Mouse (Mus musculus): ENCODE results near the gene Egfr.

The Egfr gene

DNA sequence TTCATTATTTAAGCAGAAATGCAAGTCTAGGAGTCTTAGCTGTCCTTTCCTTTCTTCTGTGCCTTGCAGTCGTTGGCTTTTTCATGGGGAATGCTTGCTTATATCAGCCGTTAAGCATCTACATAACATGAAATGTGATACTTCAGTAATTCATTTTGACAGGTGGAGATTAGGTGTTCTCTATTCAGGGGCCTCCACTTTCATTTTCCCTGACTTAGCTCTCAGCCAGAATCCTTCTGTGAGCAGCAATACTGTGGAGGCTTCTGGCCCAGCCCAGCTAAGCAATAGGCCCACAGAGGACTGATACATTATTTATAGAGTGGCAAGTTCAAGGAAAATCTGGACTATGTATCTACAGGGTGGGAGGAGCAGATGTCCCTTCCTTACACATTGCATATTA is 25.0 kb downstream of the Egfr start:
- DNase-seq (ENCODE audit: low spot score in 2 of 2), result no peak

DNA sequence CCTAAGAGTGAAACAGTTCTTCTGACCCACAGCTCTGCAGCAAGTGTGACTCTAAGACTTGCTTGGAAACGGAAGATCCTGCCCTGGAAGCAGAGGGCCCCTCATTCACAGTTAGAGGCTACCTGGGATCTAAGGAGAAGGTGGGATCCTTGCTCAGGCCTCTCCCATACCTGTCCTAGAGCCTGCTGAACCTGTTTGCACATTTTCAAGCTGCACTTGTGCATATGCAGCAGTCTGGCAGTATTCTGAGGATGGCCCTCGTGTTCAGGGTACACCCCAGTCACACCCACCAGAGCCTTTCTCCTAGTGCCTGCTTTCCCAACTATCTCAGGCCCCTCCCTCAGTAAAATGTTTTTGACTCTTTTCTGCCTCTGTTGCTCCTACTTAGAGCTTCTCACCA is 29.6 kb downstream of the Egfr start:
- no peak for DNase-seq (ENCODE audit: low spot score in 2 of 2)

DNA sequence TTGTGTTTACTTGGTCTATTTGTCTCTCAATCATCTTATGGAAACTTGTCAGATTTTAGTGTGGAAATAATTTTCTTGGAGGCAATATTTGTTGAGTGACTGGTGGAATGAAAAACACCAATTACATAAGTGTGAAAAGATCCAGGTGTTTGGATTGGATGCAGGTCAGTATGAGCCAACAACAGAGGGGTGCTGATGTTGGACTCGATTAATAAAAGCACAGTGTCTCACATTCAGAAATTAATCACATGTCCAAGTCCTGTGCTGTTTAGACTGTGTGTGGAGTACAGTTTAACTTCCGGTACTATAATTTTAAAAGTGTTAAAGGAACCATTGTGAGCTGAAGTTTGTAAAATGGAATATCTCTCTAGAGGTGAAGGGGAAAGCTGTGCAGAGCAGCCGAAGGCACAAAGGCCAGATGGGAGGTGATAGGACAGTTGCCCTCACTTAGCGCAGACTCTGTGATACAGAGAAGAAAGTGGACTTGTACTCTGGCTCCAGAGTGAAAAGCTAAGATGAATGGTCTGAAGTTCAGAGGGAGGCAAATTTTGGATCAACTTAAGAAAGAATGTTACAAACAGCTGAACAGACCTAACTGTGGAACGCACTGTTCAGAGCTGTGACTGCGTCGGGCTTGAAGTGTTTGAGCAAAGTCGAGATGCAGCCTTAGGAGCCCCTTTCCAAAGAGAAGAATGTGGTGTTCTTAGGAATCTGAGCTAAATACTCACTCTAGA is 32.1 kb downstream of the Egfr start:
- no peak for DNase-seq (ENCODE audit: low spot score in 2 of 2)

DNA sequence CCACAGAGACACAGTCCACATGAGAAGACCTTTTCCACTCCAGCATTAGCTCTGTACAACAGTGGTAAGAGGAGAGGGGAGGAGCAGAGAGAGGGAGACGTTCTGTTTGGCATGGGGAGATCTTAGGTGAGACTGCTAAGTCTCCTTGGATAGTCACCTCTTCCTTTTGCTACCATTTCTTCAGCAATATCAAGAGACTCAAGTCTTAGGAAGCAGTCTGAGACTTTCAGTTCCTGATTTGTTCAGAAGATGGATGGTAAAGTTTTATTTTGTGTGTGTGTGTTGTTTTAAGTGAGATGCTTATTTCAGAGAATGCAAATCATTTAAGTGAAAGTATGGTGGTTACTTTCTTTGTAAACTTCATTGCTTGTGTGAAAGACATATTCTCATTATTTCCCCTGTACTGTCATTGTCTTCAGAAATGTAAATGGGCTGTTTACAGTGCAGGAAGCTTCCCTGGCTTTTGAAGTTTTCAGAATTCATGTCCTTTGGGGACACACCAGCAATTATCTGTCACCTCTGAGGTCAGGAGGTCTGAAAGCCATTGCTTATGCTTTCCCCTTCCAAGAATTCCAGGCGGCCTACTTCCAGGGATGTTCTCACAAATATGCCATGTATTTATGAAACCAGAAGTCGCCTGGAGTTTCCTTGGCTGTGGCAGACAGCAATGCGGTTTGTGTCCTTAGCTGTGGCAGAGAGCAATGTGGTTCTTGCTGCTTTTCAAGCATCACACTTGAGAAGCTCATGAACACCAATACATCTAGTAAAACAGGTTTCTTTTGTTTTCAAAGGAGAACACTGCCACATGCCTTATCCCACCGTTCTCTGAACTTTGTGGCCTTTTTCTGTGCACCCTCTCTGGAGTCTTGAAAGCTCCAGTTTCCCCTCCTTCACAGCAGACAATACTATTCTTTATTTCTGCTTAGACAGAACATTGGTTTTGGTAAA is 40.9 kb downstream of the Egfr start:
- no peak for DNase-seq (ENCODE audit: low spot score in 2 of 2)

DNA sequence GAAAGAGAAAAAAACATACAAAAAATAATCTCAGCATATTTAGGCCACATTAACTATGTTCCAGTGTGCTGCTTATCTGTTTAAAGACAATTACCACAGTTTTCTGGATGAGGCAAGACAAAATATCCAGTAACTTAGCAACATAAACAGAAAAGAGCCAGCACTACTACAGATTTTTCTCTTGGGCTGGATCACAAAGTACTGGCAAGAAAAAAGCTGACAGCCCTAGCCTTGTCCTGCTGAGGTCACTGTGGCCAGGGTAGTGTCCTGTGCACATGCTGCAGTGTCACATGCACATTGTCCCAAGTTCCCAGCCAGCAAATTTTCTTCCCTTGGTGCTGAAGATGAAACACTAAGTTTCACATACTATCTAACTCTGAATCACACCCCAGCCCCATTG is 43.0 kb downstream of the Egfr start:
- no peak for DNase-seq (ENCODE audit: low spot score in 2 of 2)

DNA sequence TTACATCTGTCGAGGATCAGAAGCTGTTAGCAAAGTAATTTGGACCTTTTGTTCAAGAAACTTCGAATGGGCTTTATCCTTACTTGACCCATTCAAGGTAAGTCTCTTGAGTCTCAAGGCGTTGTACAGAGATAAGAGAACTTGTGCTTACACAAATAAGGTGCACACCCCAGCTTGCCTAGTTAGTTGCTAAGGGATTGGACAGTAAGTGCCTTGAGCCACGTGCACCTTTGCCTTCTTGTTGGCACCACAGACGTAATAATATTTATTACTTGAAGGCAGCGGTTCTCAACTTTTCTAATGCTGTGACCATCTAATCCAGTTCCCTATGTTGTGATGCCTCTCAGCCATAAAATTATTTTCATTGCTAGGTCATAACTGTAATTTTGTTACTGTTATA is 43.5 kb downstream of the Egfr start:
- DNase-seq (ENCODE audit: low spot score in 2 of 2), result no peak

DNA sequence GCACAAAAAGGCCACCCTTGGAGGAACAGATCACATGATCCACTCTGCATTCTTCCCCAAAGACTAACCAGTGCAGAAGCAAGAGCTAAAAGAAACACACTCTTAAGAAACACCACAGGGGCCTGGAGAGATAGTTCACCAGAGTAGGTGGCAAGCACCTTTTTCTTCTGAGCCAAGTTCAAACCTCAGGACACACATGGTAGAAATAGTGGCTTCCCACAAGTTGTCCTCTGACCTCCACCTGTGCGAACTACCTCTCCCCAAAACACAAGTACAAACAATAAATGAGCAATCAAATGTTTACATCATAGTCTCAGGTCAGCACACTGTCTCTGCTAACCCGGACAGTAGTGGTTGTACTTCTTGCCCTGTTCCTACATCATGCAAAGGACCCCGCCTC is 45.5 kb downstream of the Egfr start:
- DNase-seq (ENCODE audit: low spot score in 2 of 2), result no peak

DNA sequence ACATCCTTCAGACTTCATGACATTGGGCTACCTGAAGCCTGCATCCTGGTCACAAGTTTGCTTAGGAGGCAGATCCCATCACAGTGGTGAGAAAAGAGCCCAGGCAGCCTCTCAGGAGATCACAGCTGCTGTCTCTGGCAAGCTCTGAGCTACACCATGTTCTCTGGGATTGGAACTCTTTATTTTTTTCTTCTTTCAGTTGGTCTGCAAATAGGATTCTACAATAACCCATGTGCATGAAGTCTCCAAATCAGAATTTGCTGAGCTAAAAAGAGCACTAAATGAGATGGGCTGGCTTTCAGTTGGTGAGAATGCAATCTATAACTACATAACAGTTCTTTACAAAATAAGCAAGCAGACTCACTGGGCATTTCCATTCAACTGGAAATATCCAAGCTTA is 46.1 kb downstream of the Egfr start:
- DNase-seq (ENCODE audit: low spot score in 2 of 2), result no peak

DNA sequence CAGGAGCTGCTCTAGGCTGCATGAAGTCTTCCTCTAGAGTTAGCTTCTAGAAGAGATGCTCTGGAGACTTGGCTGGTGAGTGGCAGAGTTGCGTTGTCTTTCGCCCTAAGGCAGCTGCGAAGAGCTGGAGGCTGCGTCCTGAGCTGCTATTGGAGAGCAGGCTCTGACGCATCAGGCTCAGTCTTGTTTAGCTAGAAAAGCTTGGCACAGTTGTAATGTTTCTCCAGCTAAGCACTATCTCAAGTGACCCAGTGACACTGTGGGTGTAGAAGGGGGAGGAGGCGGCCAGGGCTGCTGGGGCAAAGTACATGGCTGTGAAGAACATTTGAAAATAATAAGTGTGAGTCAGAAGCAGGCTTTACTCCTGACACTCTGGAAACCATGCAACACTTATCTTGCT is 48.5 kb downstream of the Egfr start:
- peak; percentile 43 to 81 for DNase-seq (ENCODE audit: low spot score in 2 of 2)

DNA sequence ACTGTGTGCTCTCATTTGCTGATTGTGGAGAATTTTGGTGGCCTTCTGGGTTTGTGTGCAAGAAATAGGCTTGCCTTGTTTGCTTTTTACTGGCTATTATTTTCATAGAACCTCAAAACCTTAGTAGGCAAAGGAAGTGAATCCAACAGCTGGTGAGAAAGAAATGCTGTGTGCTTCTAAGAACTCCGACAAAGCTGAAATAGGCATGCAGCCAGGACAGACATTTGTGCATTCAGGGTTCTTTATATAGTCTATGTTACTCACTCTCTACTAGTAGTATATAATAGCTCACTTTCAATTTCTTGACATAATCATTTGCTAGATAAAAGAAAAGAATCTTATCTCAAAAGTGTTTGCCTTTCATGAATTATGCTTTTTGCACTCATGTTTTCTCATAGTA is 50.7 kb downstream of the Egfr start:
- DNase-seq (ENCODE audit: low spot score in 2 of 2), result no peak

DNA sequence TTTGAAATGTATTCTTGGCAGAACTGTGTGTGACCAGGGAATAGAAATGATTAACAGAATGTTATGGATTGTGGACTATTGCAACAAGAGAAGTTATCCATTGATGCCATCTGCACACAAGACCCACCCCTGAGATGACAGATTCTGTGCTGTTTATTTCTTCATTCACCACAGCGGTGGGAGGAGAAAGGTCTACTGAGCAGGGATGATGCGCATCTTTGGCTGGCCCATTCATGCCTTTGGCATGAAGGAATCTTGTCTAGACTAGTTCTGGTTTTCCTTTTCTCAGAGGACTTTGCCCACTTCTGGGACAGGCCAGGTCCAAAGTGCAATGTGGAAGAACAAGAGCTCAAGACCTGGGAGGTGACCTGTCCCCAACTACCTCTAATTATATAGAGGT is 52.0 kb downstream of the Egfr start:
- no peak for DNase-seq (ENCODE audit: low spot score in 2 of 2)

DNA sequence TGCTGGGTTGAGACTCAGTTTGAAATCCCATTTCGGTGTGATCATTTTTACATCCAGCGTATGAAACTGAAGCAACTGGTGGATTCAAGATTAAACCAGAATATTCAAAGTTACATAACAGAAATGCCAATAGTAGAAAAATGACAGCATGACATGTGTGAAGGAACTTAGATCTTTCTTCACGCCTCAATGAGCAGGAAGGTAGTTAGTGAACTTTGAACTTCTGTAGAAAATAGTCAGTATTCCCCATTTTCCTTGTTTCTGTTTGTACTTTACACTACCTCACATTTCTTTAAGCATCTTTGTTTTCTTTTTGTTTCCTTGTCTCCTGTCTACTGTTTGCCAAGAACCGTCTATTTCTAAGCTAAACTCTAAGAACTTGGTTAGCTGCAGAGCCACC is 53.9 kb downstream of the Egfr start:
- no peak for DNase-seq (ENCODE audit: low spot score in 2 of 2)

DNA sequence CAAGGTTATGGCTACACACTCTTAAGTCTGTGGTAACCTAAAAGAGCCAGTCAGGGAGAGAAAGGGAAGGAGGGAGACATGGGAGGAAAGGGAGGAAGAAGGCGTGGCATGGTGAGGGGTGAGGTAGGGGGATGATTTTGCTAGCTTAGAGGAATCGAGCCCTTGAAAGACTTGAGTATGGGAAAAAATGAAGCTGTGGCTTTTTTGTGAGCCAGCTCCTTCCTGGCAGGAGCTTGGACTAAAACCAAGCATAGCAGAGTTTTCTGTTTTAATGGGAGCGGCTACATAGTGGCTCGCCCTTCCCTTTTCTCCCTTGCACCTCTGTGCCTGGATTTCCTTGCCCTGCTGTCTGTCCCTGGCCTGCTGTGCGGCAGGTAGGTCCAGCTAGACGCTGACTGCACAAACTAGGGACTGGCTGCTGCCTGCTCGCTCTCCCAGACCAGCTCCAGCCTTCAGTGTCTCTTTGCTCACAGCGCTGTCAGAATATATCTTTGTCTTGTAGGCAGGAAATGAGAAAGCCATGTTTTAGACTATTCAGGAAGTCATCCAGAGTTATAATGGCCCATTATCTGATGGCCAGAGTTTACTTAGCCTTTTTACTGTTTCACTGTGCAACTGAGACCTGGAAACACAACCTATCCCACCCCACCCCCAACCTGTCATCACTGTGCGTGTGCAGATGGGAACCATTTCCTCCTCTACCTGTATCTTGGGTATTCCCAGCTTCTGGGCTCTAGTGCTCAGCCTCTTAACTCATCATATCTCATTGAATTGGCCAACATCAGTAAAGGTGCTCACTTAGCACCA is 57.4 kb downstream of the Egfr start:
- DNase-seq (ENCODE audit: low spot score in 2 of 2), result no peak

DNA sequence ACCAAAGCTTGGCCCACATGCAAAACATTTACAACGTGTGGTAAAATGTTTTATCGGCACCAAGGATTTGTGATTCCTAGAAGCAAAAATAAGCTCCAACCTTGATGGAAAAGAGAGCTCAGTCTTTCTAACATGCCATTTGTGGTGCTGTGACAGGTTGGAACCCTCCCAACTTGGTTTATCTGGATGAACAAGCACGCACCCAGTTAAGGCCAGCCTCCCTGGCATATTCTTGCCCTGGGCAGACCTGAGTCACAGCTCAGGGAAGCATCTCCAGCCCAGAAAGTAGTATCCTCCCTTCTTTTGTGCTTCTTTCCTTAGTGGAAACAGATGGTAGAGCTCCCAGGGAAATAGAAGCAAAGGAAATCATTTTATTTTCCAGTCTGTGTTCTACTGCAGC is 58.1 kb downstream of the Egfr start:
- DNase-seq (ENCODE audit: low spot score in 2 of 2), result no peak

DNA sequence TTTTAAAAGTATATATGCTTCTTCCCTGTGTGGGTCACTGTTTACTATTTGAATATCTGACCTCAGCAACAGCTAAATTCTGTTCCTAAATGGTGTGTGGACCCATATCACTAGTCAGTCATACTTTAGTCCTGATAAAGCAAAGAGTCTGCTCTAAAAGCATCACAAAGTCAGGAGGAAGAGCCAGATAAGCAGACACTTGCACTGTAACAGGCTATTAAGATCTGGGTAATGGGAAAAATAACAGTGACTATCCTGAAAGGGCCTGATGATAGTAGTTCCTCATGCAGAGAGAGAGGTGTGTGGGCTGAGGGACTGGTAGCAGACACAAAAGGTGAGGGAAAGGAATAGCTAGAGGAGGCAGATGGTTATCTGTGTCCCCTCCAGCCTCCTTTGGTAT is 61.3 kb downstream of the Egfr start:
- DNase-seq (ENCODE audit: low spot score in 2 of 2), result no peak

DNA sequence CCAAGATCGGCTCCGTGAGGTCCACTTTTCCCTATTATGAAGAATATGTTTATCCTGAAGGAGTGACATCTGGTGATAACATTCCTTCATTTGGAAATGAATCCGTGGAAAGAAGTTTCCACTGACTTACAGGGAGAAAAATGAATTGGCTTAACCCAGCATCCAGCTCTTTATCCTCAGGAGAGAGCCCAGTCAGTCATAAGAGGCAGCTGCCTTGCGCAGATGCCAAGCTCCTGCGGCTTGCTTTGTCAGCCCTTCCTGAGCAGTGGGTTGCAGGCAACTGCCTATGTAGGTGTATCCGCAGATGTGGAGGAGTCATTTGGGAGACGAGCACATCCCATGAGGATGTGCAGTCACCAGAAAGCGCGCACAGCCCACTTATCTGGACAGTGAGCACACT is 64.4 kb downstream of the Egfr start:
- DNase-seq (ENCODE audit: low spot score in 2 of 2), result no peak

DNA sequence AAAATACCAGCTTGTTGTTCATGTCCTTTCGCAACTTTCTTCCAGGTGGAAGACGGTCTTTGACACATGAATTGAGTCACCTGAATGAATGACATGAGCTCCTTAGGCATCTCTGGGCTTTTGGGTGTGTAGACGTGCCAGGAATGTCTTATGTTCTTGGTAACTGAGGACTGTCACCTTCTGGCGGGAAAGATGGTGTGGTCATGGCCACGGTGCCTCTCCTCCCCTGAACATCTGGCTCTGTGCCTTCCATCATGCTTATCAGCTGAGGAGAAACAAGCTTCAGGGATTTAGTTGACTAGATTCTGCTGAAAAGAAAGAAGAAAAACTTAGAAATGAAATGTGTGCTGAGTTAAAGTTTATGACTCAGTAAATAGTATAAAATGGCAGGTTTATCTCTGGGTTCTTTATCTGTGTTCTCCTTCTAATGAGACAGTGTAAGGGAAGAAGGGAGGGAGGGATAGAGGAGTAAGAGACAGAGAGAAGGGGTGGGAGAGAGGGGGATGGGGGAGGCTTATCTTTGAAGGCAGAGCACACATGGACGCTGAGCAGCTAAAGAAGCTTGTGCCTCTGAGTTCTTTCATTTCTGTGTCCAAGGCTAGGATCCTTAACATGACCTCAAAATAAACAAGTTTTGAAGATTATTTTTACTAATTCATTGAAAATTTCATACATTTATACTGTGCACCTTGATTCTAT is 65.5 kb downstream of the Egfr start:
- no peak for DNase-seq (ENCODE audit: low spot score in 2 of 2)

DNA sequence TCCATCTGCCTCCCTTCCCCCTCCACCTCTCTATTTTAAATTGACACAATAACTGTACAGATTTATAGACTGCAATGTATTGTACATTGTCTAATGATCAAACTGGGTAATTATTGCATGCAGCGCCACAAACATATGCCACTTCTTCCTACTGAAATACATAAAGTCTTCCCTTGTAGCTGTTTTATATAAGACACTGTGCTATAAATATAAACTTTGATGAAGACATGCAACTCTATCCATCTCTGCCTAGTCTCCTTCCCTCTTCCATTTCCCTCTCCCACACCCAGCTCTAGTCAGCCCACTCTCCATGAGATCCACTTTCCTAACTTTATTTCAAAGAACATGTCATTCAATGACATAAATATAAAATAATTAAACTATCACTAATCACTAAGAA is 67.4 kb downstream of the Egfr start:
- no peak for DNase-seq (ENCODE audit: low spot score in 2 of 2)

DNA sequence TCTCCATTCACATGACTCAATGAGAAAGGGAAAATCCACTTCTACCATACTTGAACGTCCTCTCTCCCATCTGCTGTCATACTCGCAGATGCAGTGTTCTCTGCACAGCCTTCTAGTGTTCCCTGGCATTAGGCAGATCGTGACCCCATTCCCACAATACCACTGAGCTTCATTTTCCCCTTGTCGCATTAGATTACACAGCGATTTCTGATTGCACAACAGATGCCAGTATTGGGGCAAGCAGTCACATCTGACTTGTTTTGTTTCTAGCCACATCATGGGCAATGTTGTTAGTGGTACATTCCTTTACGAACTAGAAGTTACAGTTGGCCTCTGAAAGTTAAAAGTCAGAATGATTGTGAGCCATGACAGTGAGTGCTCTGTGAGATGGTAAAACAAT is 68.1 kb downstream of the Egfr start:
- DNase-seq (ENCODE audit: low spot score in 2 of 2), result no peak

DNA sequence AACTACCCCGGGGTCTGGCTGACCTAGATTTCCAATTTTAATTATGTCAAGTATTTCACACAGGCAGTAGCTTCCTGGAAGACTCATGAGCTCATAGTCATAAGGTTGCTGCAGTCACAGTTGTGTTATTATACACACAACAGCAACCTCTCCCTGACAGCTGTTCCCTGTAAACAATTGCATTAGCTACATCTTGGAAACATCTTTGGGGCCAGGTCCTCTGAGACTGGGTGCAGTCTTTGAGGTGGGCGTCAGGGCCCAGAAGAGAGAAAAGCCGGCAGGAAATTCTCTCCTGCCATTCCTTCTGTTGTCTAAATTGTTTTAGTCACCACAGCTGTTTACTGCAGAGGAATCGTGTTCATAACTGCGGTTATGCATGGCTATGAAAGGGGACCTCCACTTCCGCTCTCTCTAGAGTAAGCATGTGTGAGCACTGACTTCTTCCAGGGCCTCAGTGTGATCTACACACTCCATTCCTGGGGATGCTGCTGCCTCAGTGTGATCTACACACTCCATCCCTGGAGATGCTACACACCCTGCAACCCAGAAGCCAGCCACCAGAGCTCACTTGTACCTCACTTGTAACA is 69.8 kb downstream of the Egfr start:
- no peak for DNase-seq (ENCODE audit: low spot score in 2 of 2)

DNA sequence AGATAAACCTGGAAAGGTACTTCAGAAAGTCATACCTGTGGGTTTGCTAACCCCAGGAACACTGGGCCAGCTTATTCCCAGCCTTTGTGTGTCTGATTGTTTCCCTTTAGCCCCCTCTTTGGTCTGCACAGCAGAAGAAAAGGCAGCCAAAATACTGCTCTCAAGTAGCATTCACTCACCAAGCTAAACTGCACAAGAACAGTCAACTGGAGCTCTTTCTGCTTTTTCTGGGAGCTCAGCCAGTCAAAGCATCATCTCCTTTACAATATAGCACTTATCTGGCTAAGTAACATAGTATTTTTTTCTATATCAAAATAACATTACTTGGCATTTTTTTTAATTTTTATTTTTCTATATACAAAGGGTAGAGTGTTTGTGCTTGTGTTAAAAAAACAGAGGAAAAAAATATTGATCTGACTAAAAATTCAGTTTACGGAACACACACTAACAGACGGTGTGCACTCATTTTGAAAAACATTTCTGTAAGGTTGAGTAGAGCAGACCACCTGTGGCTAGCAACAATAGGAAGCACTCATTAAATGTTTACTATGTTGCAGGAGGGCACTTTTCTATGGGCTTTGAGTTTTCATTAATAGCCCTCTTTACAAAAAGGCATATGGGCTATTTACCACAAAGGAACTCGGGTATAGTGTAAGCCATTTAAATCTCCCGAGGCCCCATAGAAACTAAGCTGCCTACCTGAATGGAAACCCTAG is 72.0 kb downstream of the Egfr start:
- DNase-seq (ENCODE audit: low spot score in 2 of 2), result no peak
